Mouse (Mus musculus) limb, embryonic 13.5 days (tissue): ENCODE data around the gene Nudt19. TPM values are rescaled to one million over a fixed set of nuclear protein-coding genes. Genes with fewer than 3 reads are reported as not detected.

Experiments
- ATAC-seq: fragments of 200-750 bp; cut with Nextera tagmentation; 2 replicates; pipeline ENCODE4 v1.8.0; 2017; ENCODE audit warnings: low read depth, moderate number of reproducible peaks, moderate TSS enrichment; ENCODE audit not compliant: low FRiP score
- H3K27ac ChIP-seq: fragments of 300-500 bp; sonication (generic); 2 replicates; pipeline ENCODE4 v1.5.1; 2015; ENCODE audit warnings: inconsistent platforms, mild to moderate bottlenecking, moderate library complexity
- H3K27me3 ChIP-seq: fragments of 300-500 bp; sonication (generic); 2 replicates; pipeline ENCODE4 v1.6.1; 2015; ENCODE audit warnings: mild to moderate bottlenecking, inconsistent platforms
- H3K36me3 ChIP-seq: fragments of 300-500 bp; sonication (generic); 2 replicates; pipeline ENCODE4 v1.6.1; 2015; ENCODE audit warnings: inconsistent platforms, mild to moderate bottlenecking, moderate library complexity
- H3K4me1 ChIP-seq: fragments of 300-500 bp; sonication (generic); 2 replicates; pipeline ENCODE4 v1.6.1; 2015; ENCODE audit warnings: inconsistent platforms
- H3K4me2 ChIP-seq: fragments of 300-500 bp; sonication (generic); replicated peaks from 2 replicates; pipeline ENCODE4 v1.6.1; 2015; ENCODE audit warnings: inconsistent platforms, mild to moderate bottlenecking, moderate library complexity
- H3K4me3 ChIP-seq: fragments of 300-500 bp; sonication (generic); 2 replicates; pipeline ENCODE4 v1.5.1; 2015; ENCODE audit warnings: moderate library complexity, mild to moderate bottlenecking, inconsistent platforms
- H3K9ac ChIP-seq: fragments of 300-500 bp; sonication (generic); 2 replicates; pipeline ENCODE4 v1.6.1; 2015; ENCODE audit warnings: mild to moderate bottlenecking, inconsistent platforms
- H3K9me3 ChIP-seq: fragments of 300-500 bp; sonication (generic); 2 replicates; pipeline ENCODE4 v1.6.1; 2016; ENCODE audit warnings: inconsistent platforms
- WGBS: fragments of 180-500 bp; shearing (Covaris S2); methylation state at CpG from one replicate; pipeline ENCODE4 v1.1.7; 2015; 5-methylcytosine and 5-hydroxymethylcytosine counted together
- polyA plus RNA-seq: library from polyadenylated mRNA; unstranded; fragments of >200 nt; fragmentation: Nextera tagmentation; extraction: Ambion mirVana; gene quantifications from 2 replicates; pipeline ENCODE4 v1.2.1, GENCODE M21; 2015

Gene Nudt19
- polyA plus RNA-seq, 1 experiment from 2014 or later: 42.5 TPM

- H3K36me3 ChIP-seq: no peaks in the 10 kb centered on the region
- no peak for ATAC-seq
- WGBS: 92% methylated on average over 2 of the region's 2 CpGs
- no peaks in the 10 kb centered on the region for H3K9me3 ChIP-seq
- H3K27me3 ChIP-seq: no peaks in the 10 kb centered on the region
- no peak overlapping the region for H3K4me3 ChIP-seq
- 0 out of 2 replicates have a peak, but pooled peaks cover 3% of the 10 kb centered on the region for H3K4me1 ChIP-seq
- no peak overlapping the region for H3K9ac ChIP-seq
- no peak overlapping the region for H3K27ac ChIP-seq
- H3K4me2 ChIP-seq: no peak overlapping the region
Measured at GRCm38 (mm10) chr7:35564067-35564865, 8.2 kb upstream of the Nudt19 start.

- Histone ChIP-seq H3K4me2 (no peak overlapping the region), H3K27me3 (no peaks in the 10 kb centered on the region), H3K4me1 (0 out of 2 replicates have a peak, but pooled peaks cover 3% of the 10 kb centered on the region), H3K36me3 (no peaks in the 10 kb centered on the region), H3K9me3 (no peaks in the 10 kb centered on the region), H3K4me3 (no peak overlapping the region), H3K27ac (no peak overlapping the region), H3K9ac (no peak overlapping the region)
- 73% methylated on average over 11 of the region's 11 CpGs for WGBS
- no peak for ATAC-seq
Measured at GRCm38 (mm10) chr7:35563071-35563470, 7.0 kb upstream of the Nudt19 start.

- Histone ChIP-seq H3K4me3 (no peak overlapping the region), H3K4me2 (no peak overlapping the region), H3K36me3 (no peaks in the 10 kb centered on the region), H3K27me3 (no peaks in the 10 kb centered on the region), H3K9me3 (no peaks in the 10 kb centered on the region), H3K4me1 (peaks cover 10% of the 10 kb centered on the region), H3K27ac (no peak overlapping the region), H3K9ac (no peak overlapping the region)
- ATAC-seq: no peak
- 94% methylated on average over 3 of the region's 3 CpGs for WGBS
Measured at GRCm38 (mm10) chr7:35559838-35560237, 3.7 kb upstream of the Nudt19 start.

- Histone ChIP-seq H3K36me3 (no peaks in the 10 kb centered on the region), H3K27ac (no peak overlapping the region), H3K4me1 (peaks cover 15% of the 10 kb centered on the region), H3K4me2 (no peak overlapping the region), H3K9me3 (no peaks in the 10 kb centered on the region), H3K27me3 (no peaks in the 10 kb centered on the region), H3K9ac (no peak overlapping the region), H3K4me3 (no peak overlapping the region)
- 44% methylated on average over 2 of the region's 2 CpGs for WGBS
- ATAC-seq: no peak
Measured at GRCm38 (mm10) chr7:35558681-35559080, 2.6 kb upstream of the Nudt19 start.

- peaks cover 15% of the 10 kb centered on the region for H3K4me1 ChIP-seq
- H3K9me3 ChIP-seq: no peaks in the 10 kb centered on the region
- no peaks in the 10 kb centered on the region for H3K27me3 ChIP-seq
- no peak for ATAC-seq
- H3K9ac ChIP-seq: no peak overlapping the region
- 81% methylated on average over 3 of the region's 3 CpGs for WGBS
- no peak overlapping the region for H3K4me3 ChIP-seq
- H3K36me3 ChIP-seq: no peaks in the 10 kb centered on the region
- H3K27ac ChIP-seq: no peak overlapping the region
- no peak overlapping the region for H3K4me2 ChIP-seq
Measured at GRCm38 (mm10) chr7:35557577-35557976, 1.5 kb upstream of the Nudt19 start.

GRCm38 (mm10) chr7:35556905-35557304, 801 bp upstream of the Nudt19 start:
- Histone ChIP-seq H3K36me3 (no peaks in the 10 kb centered on the region), H3K27ac (no peak overlapping the region), H3K27me3 (no peaks in the 10 kb centered on the region), H3K9me3 (no peaks in the 10 kb centered on the region), H3K4me3 (no peak overlapping the region), H3K4me1 (peaks cover 15% of the 10 kb centered on the region), H3K9ac (no peak overlapping the region), H3K4me2 (no peak overlapping the region)
- 90% methylated on average over 5 of the region's 5 CpGs for WGBS
- ATAC-seq: no peak

DNA sequence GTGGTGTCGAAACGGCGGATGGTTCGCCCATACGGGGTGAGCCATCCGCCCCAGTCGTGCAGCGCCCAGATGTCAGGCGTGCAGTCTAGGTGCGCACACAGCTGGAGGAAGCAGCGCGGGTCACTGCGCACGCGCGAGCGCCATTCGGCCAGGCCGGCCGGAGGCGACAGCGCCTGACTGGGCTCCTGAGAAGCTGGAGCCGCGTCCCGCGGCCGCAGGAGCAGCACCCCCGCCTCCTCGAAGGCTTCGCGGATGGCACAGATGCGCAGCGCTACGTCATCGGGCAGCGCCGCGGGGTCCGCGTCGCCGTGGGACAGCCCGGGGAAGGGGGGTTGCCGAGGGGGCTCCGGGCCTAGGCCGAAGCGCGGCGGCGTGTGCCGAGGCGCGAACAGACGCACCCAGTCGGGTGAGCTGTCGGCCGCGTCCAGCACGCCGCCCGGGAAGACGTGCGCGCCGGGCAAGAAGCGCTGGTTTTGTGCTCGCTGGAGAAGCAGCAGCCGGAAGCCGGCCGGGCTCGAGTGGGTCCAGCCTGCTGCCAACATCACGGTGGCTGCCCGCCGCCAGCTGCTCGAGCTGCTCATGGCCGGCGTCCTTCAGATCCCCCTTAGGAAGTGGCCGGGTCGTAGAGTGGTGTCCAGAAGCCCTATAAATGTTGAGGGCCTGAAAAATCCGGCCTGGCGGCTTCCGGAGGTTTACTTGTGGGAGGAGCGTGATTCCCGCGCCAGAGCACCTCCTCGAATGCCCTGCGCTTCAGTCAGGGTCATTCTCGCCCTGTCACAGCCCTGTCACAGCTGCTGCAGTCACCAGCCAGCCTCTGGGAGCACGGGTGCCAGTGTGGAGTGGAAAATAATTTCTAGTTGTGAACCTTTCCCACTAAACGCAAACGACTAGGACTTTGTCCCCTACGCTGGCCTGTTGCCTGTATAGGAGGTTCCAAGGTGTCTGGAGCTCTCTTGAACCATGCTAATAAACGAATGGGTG, 590 bp downstream of the Nudt19 start:
- H3K27me3 ChIP-seq: no peaks in the 10 kb centered on the region
- peaks cover 3% of the 10 kb centered on the region for H3K36me3 ChIP-seq
- no peaks in the 10 kb centered on the region for H3K9me3 ChIP-seq
- peak overlapping the region; percentile 72 for H3K4me3 ChIP-seq
- H3K4me2 ChIP-seq: peak overlapping the region; percentile 91
- ATAC-seq: peak; percentile 95
- peak overlapping the region; percentile 92 for H3K9ac ChIP-seq
- peaks cover 12% of the 10 kb centered on the region for H3K4me1 ChIP-seq
- H3K27ac ChIP-seq: peak overlapping the region; percentile 92
- under 1% methylated on average over 93 of the region's 93 CpGs for WGBS

DNA sequence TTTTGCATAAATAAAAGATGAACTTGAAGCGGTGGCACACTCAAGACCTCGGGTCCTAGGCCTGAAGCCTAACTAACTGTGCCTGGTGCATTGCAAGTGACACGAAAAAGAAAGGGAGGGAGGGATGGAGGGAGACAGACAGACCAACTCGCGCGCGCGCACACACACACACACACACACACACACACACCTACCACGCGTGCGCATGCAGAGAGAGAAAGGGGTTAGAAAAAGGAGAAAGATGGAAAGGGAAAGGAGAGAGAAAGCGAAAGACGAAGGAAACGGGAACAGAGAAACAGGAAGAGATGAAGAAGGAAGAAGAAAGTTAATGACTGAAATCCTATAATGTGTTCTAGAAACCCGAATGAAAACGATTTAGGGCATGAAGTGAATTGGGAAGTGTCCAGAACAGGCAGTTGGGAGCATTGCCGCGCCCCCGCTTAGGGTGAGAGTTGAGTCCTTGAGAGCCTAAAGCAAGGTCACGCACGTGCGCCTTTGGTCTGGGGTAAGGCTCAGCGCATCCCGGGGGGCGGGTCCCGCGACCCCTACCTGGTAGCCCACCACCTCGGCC, 1.4 kb downstream of the Nudt19 start:
- Histone ChIP-seq H3K4me1 (peaks cover 12% of the 10 kb centered on the region), H3K4me3 (peak overlapping the region; percentile 72), H3K27ac (peak overlapping the region; percentile 92), H3K27me3 (no peaks in the 10 kb centered on the region), H3K4me2 (peak overlapping the region; percentile 91), H3K36me3 (peaks cover 11% of the 10 kb centered on the region), H3K9ac (peak overlapping the region; percentile 92), H3K9me3 (no peaks in the 10 kb centered on the region)
- no peak; the same call in 1 of the 2 replicates for ATAC-seq
- WGBS: 5% methylated on average over 28 of the region's 28 CpGs

- 65% methylated on average over 10 of the region's 10 CpGs for WGBS
- no peaks in the 10 kb centered on the region for H3K27me3 ChIP-seq
- peaks cover 16% of the 10 kb centered on the region for H3K36me3 ChIP-seq
- peak overlapping the region; percentile 91 for H3K4me2 ChIP-seq
- peak overlapping the region; percentile 72 for H3K4me3 ChIP-seq
- no peak for ATAC-seq
- H3K9me3 ChIP-seq: no peaks in the 10 kb centered on the region
- no peak overlapping the region for H3K27ac ChIP-seq
- H3K9ac ChIP-seq: no peak overlapping the region
- peaks cover 12% of the 10 kb centered on the region for H3K4me1 ChIP-seq
Measured at GRCm38 (mm10) chr7:35553751-35554604, 2.1 kb downstream of the Nudt19 start.

DNA sequence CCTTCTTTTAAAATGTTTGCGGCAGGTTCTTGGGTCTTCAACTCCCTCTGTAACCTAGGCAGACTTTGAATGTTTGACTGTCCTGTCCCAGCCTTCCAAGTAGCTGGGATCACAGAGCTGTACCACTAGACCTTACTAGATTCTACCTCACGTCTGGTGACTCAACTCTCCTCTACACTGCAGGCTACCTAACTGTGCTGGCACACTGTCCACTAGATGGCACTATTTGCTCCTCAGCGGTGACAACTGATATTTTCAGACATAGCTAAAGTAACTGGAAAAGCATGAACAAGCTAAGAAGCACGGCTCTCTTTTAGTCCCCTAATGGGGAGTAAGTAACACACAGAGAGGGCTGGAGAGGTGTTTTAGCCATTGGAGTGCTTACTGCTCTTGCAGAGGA, 10.2 kb downstream of the Nudt19 start:
- Histone ChIP-seq H3K4me2 (no peak overlapping the region), H3K36me3 (peaks cover 36% of the 10 kb centered on the region), H3K4me3 (no peak overlapping the region), H3K27ac (no peak overlapping the region), H3K27me3 (no peaks in the 10 kb centered on the region), H3K4me1 (no peaks in the 10 kb centered on the region), H3K9me3 (no peaks in the 10 kb centered on the region), H3K9ac (no peak overlapping the region)
- WGBS: 35% methylated on average over 4 of the region's 4 CpGs
- peak; percentile 73; the same call in 1 of the 2 replicates for ATAC-seq

DNA sequence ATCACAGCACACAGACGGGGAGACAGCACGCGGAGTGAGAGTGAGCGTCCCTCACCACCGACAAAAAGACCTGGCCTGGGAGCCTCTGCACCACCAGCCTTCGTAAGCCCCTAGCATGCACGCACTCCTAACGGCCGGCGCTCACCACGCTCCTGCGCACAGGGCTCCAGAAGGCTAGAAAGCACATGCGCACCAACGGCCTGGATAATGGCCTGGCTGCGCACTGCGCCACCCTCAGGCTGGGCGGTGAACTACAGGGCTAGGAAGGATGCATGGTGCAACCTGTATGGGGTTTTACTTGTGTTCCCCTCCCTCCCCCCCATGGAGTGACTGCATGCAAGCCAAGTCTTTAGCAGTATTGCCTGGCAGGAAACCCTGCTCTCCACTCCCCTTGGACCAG, 18.5 kb downstream of the Nudt19 start, which contains the start of gene Tdrd12:
Gene Tdrd12 (minus strand): TSS at position 184 of the 400 bp plus-strand sequence.
- ATAC-seq: no peak
- WGBS: 91% methylated on average over 17 of the region's 17 CpGs
- Histone ChIP-seq H3K4me2 (no peak within 1 kb of the TSS), H3K27ac (no peak within 1 kb of the TSS), H3K9ac (no peak within 1 kb of the TSS), H3K4me3 (no peak within 1 kb of the TSS), H3K36me3 (no peaks in the 10 kb centered on the region), H3K27me3 (no peaks in the 10 kb centered on the region), H3K9me3 (no peaks in the 10 kb centered on the region), H3K4me1 (no peaks in the 10 kb centered on the region)
